Mouse (Mus musculus): ENCODE data around the gene Paxx. TPM values are rescaled to one million over a fixed set of nuclear protein-coding genes. Genes with fewer than 3 reads are reported as not detected.

Paxx gene
- polyA plus RNA-seq (2014; fragmentation: Nextera tagmentation; extraction: Ambion mirVana) = 31.0 and 32.6 TPM in 2 replicates

- peak within 1 kb of the TSS; percentile 87 for H3K9ac ChIP-seq (ENCODE audit: low read length)
- H3K36me3 ChIP-seq (ENCODE audit: control insufficient read depth, insufficient read depth, low read length) = peaks cover 21% of the 10 kb centered on the region
- H3K9me3 ChIP-seq (ENCODE audit: control insufficient read depth, low read length) = no peaks in the 10 kb centered on the region
- peaks cover 17 to 35% of the 10 kb centered on the region in 2 experiments for H3K4me1 ChIP-seq (ENCODE audit: control insufficient read depth in 2 of 2, insufficient read depth in 2 of 2, low read length in 2 of 2)
- ATAC-seq (ENCODE audit: insufficient number of reproducible peaks, insufficient read depth, low FRiP score, low read depth) = peak; percentile 92
- peak within 1 kb of the TSS; percentile 91 for H3K4me2 ChIP-seq (ENCODE audit: low read length)
- under 1% methylated on average over 47 of the region's 48 CpGs for WGBS
- peak within 1 kb of the TSS; percentile 89 to 94 for H3K27ac ChIP-seq (replicated peaks in 1 of 2; ENCODE audit: control insufficient read depth in 1 of 2, insufficient read depth in 1 of 2, low read depth in 2 of 2, low read length in 2 of 2)
- no peaks in the 10 kb centered on the region for H3K27me3 ChIP-seq (ENCODE audit: control insufficient read depth, insufficient read depth, low read length)
- peak within 1 kb of the TSS; percentile 79 to 82 for H3K4me3 ChIP-seq (ENCODE audit: control insufficient read depth in 1 of 2, insufficient read depth in 1 of 2, low read depth in 1 of 2, low read length in 2 of 2)
These were observed at the start of gene Paxx for GRCm38 (mm10) chr2:25460551-25461309. Gene Paxx (minus strand): TSS chr2:25461094.

GRCm38 (mm10) chr2:25509912-25510311 lies 49.0 kb upstream of the Paxx start:
- no peaks in the 10 kb centered on the region for H3K27me3 ChIP-seq (ENCODE audit: control insufficient read depth, insufficient read depth, low read length)
- no peak overlapping the region for H3K4me3 ChIP-seq (ENCODE audit: control insufficient read depth in 1 of 2, insufficient read depth in 1 of 2, low read depth in 1 of 2, low read length in 2 of 2)
- H3K27ac ChIP-seq (replicated peaks in 1 of 2; ENCODE audit: control insufficient read depth in 1 of 2, insufficient read depth in 1 of 2, low read depth in 2 of 2, low read length in 2 of 2) = no peak overlapping the region
- H3K9ac ChIP-seq (ENCODE audit: low read length) = no peak overlapping the region
- H3K9me3 ChIP-seq (ENCODE audit: control insufficient read depth, low read length) = no peaks in the 10 kb centered on the region
- H3K4me1 ChIP-seq (ENCODE audit: control insufficient read depth in 2 of 2, insufficient read depth in 2 of 2, low read length in 2 of 2) = no peaks in the 10 kb centered on the region
- no peak for ATAC-seq (ENCODE audit: insufficient number of reproducible peaks, insufficient read depth, low FRiP score, low read depth)
- H3K4me2 ChIP-seq (ENCODE audit: low read length) = no peak overlapping the region
- H3K36me3 ChIP-seq (ENCODE audit: control insufficient read depth, insufficient read depth, low read length) = peaks cover 10% of the 10 kb centered on the region
- 47% methylated on average over 3 of the region's 3 CpGs for WGBS

- H3K9ac ChIP-seq (ENCODE audit: low read length) = no peak overlapping the region
- WGBS = 35% methylated on average over 5 of the region's 5 CpGs
- no peak overlapping the region for H3K27ac ChIP-seq (replicated peaks in 1 of 2; ENCODE audit: control insufficient read depth in 1 of 2, insufficient read depth in 1 of 2, low read depth in 2 of 2, low read length in 2 of 2)
- H3K4me2 ChIP-seq (ENCODE audit: low read length) = no peak overlapping the region
- H3K36me3 ChIP-seq (ENCODE audit: control insufficient read depth, insufficient read depth, low read length) = peaks cover 36% of the 10 kb centered on the region
- H3K9me3 ChIP-seq (ENCODE audit: control insufficient read depth, low read length) = no peaks in the 10 kb centered on the region
- peaks cover under 1% of the 10 kb centered on the region in 2 experiments; a peak in 2 of 4 replicates for H3K4me1 ChIP-seq (ENCODE audit: control insufficient read depth in 2 of 2, insufficient read depth in 2 of 2, low read length in 2 of 2)
- no peak for ATAC-seq (ENCODE audit: insufficient number of reproducible peaks, insufficient read depth, low FRiP score, low read depth)
- H3K27me3 ChIP-seq (ENCODE audit: control insufficient read depth, insufficient read depth, low read length) = no peaks in the 10 kb centered on the region
- H3K4me3 ChIP-seq (ENCODE audit: control insufficient read depth in 1 of 2, insufficient read depth in 1 of 2, low read depth in 1 of 2, low read length in 2 of 2) = no peak overlapping the region
These were observed 46.1 kb upstream of the Paxx start for GRCm38 (mm10) chr2:25506964-25507363.

- Histone ChIP-seq H3K9me3 (ENCODE audit: control insufficient read depth, low read length) (no peaks in the 10 kb centered on the region), H3K4me2 (ENCODE audit: low read length) (no peak overlapping the region), H3K36me3 (ENCODE audit: control insufficient read depth, insufficient read depth, low read length) (peaks cover 36% of the 10 kb centered on the region), H3K4me1 (ENCODE audit: control insufficient read depth in 2 of 2, insufficient read depth in 2 of 2, low read length in 2 of 2) (peaks cover 8 to 9% of the 10 kb centered on the region in 2 experiments), H3K9ac (ENCODE audit: low read length) (no peak overlapping the region), H3K27me3 (ENCODE audit: control insufficient read depth, insufficient read depth, low read length) (no peaks in the 10 kb centered on the region), H3K4me3 (ENCODE audit: control insufficient read depth in 1 of 2, insufficient read depth in 1 of 2, low read depth in 1 of 2, low read length in 2 of 2) (no peak overlapping the region), H3K27ac (replicated peaks in 1 of 2; ENCODE audit: control insufficient read depth in 1 of 2, insufficient read depth in 1 of 2, low read depth in 2 of 2, low read length in 2 of 2) (no peak overlapping the region)
- no peak for ATAC-seq (ENCODE audit: insufficient number of reproducible peaks, insufficient read depth, low FRiP score, low read depth)
- 93% methylated on average over 4 of the region's 4 CpGs for WGBS
These were observed 45.0 kb upstream of the Paxx start for GRCm38 (mm10) chr2:25505860-25506259.

GRCm38 (mm10) chr2:25505000-25505399 lies 44.1 kb upstream of the Paxx start:
- H3K36me3 ChIP-seq (ENCODE audit: control insufficient read depth, insufficient read depth, low read length) = peaks cover 36% of the 10 kb centered on the region
- WGBS = 80% methylated on average over 1 of the region's 1 CpGs
- H3K9ac ChIP-seq (ENCODE audit: low read length) = no peak overlapping the region
- H3K27me3 ChIP-seq (ENCODE audit: control insufficient read depth, insufficient read depth, low read length) = no peaks in the 10 kb centered on the region
- no peaks in the 10 kb centered on the region for H3K9me3 ChIP-seq (ENCODE audit: control insufficient read depth, low read length)
- no peak overlapping the region for H3K4me2 ChIP-seq (ENCODE audit: low read length)
- H3K4me3 ChIP-seq (ENCODE audit: control insufficient read depth in 1 of 2, insufficient read depth in 1 of 2, low read depth in 1 of 2, low read length in 2 of 2) = no peak overlapping the region
- ATAC-seq (ENCODE audit: insufficient number of reproducible peaks, insufficient read depth, low FRiP score, low read depth) = no peak
- no peak overlapping the region for H3K27ac ChIP-seq (replicated peaks in 1 of 2; ENCODE audit: control insufficient read depth in 1 of 2, insufficient read depth in 1 of 2, low read depth in 2 of 2, low read length in 2 of 2)
- peaks cover 11 to 13% of the 10 kb centered on the region in 2 experiments for H3K4me1 ChIP-seq (ENCODE audit: control insufficient read depth in 2 of 2, insufficient read depth in 2 of 2, low read length in 2 of 2)

GRCm38 (mm10) chr2:25504538-25504937 lies 43.6 kb upstream of the Paxx start:
- H3K4me3 ChIP-seq (ENCODE audit: control insufficient read depth in 1 of 2, insufficient read depth in 1 of 2, low read depth in 1 of 2, low read length in 2 of 2) = no peak overlapping the region
- no peaks in the 10 kb centered on the region for H3K9me3 ChIP-seq (ENCODE audit: control insufficient read depth, low read length)
- ATAC-seq (ENCODE audit: insufficient number of reproducible peaks, insufficient read depth, low FRiP score, low read depth) = no peak
- H3K36me3 ChIP-seq (ENCODE audit: control insufficient read depth, insufficient read depth, low read length) = peaks cover 36% of the 10 kb centered on the region
- H3K9ac ChIP-seq (ENCODE audit: low read length) = no peak overlapping the region
- H3K27ac ChIP-seq (replicated peaks in 1 of 2; ENCODE audit: control insufficient read depth in 1 of 2, insufficient read depth in 1 of 2, low read depth in 2 of 2, low read length in 2 of 2) = no peak overlapping the region
- H3K27me3 ChIP-seq (ENCODE audit: control insufficient read depth, insufficient read depth, low read length) = no peaks in the 10 kb centered on the region
- no peak overlapping the region for H3K4me2 ChIP-seq (ENCODE audit: low read length)
- WGBS = 89% methylated on average over 19 of the region's 19 CpGs
- H3K4me1 ChIP-seq (ENCODE audit: control insufficient read depth in 2 of 2, insufficient read depth in 2 of 2, low read length in 2 of 2) = peaks cover 11 to 14% of the 10 kb centered on the region in 2 experiments

- ATAC-seq (ENCODE audit: insufficient number of reproducible peaks, insufficient read depth, low FRiP score, low read depth) = no peak
- no peak overlapping the region for H3K9ac ChIP-seq (ENCODE audit: low read length)
These were observed 41.8 kb upstream of the Paxx start for GRCm38 (mm10) chr2:25502726-25503125.

More at GRCm38 (mm10) chr2:25502726-25503125, 41.8 kb upstream of the Paxx start:
- Histone ChIP-seq H3K4me3 (ENCODE audit: control insufficient read depth in 1 of 2, insufficient read depth in 1 of 2, low read depth in 1 of 2, low read length in 2 of 2) (no peak overlapping the region), H3K36me3 (ENCODE audit: control insufficient read depth, insufficient read depth, low read length) (peaks cover 36% of the 10 kb centered on the region), H3K4me2 (ENCODE audit: low read length) (no peak overlapping the region), H3K27me3 (ENCODE audit: control insufficient read depth, insufficient read depth, low read length) (no peaks in the 10 kb centered on the region), H3K4me1 (ENCODE audit: control insufficient read depth in 2 of 2, insufficient read depth in 2 of 2, low read length in 2 of 2) (peaks cover 14 to 18% of the 10 kb centered on the region in 2 experiments), H3K9me3 (ENCODE audit: control insufficient read depth, low read length) (no peaks in the 10 kb centered on the region), H3K27ac (replicated peaks in 1 of 2; ENCODE audit: control insufficient read depth in 1 of 2, insufficient read depth in 1 of 2, low read depth in 2 of 2, low read length in 2 of 2) (no peak overlapping the region)
- WGBS = 73% methylated on average over 3 of the region's 3 CpGs
